Mouse (Mus musculus) kidney, adult 2 months (tissue): ENCODE results near the gene Synj1. TPM values are rescaled to one million over a fixed set of nuclear protein-coding genes. Genes with fewer than 3 reads are reported as not detected.

ENCODE experiments used
- DNase-seq: peaks from one replicate; pipeline ENCODE4 v3.0.0; 2021
- H3K27ac ChIP-seq: fragments of 200-500 bp; 2 replicates; pipeline ENCODE4 v1.5.1; 2012; ENCODE audit warnings: low read depth, low read length, control low read depth, inconsistent platforms; ENCODE audit not compliant: insufficient read depth
- H3K27me3 ChIP-seq: fragments of 200-500 bp; replicated peaks from 2 replicates; pipeline ENCODE4 v1.6.1; 2012; ENCODE audit warnings: mild to moderate bottlenecking, moderate library complexity, low read length, inconsistent platforms; ENCODE audit not compliant: control insufficient read depth, insufficient read depth
- H3K36me3 ChIP-seq: fragments of 200-500 bp; 2 replicates; pipeline ENCODE4 v1.6.1; 2012; ENCODE audit warnings: mild to moderate bottlenecking, moderate library complexity, low read length, inconsistent platforms; ENCODE audit not compliant: control insufficient read depth, insufficient read depth
- H3K4me1 ChIP-seq: fragments of 200-500 bp; 2 replicates; pipeline ENCODE4 v1.6.1; 2011; ENCODE audit warnings: low read length; ENCODE audit not compliant: control insufficient read depth, insufficient read depth
- H3K4me3 ChIP-seq: fragments of 200-500 bp; 2 replicates; pipeline ENCODE4 v1.5.1; 2011; ENCODE audit warnings: mild to moderate bottlenecking, low read depth, low read length, control low read depth; ENCODE audit not compliant: insufficient read depth
- CTCF ChIP-seq: fragments of 200-500 bp; conservative IDR thresholded peaks from 2 replicates; pipeline ENCODE4 v1.5.1; 2011; ENCODE audit warnings: low read depth, mild to moderate bottlenecking, control low read depth, low read length, moderate library complexity, mixed read lengths; ENCODE audit not compliant: insufficient read depth, insufficient read length
- POLR2A ChIP-seq: fragments of 200-500 bp; IDR thresholded peaks from one replicate; pipeline ENCODE4 v1.6.1; 2011; ENCODE audit warnings: low read depth, low read length, control low read depth
- WGBS: fragments of 180-500 bp; shearing (Covaris S2); methylation state at CpG from one replicate; pipeline ENCODE4 v1.1.7; 2018; 5-methylcytosine and 5-hydroxymethylcytosine counted together
- polyA plus RNA-seq: library from polyadenylated mRNA; depleted of rRNA; stranded (reverse); fragments of >200 nt; gene quantifications from 2 replicates; pipeline ENCODE4 v1.2.3, GENCODE M21; 2012; rRNA removed

Gene Synj1
- polyA plus RNA-seq, 1 experiment: 24.8 TPM

- WGBS: 14% methylated on average over 14 of the region's 14 CpGs
- Histone ChIP-seq H3K27me3 (no peaks in the 10 kb centered on the region), H3K27ac (no peak overlapping the region), H3K4me1 (no peaks in the 10 kb centered on the region), H3K4me3 (no peak overlapping the region), H3K36me3 (no peaks in the 10 kb centered on the region)
- TF ChIP-seq POLR2A (no peak), CTCF (no peak)
- peak; percentile 39 for DNase-seq
Measured at GRCm38 (mm10) chr16:90891601-90892000, 119.5 kb downstream of the Synj1 start.

GRCm38 (mm10) chr16:90890683-90891082 lies 120.4 kb downstream of the Synj1 start:
- no peak for DNase-seq
- WGBS: 70% methylated on average over 9 of the region's 9 CpGs
- H3K36me3 ChIP-seq: no peaks in the 10 kb centered on the region
- H3K27me3 ChIP-seq: no peaks in the 10 kb centered on the region
- no peak overlapping the region for H3K4me3 ChIP-seq
- H3K27ac ChIP-seq: no peak overlapping the region
- no peaks in the 10 kb centered on the region for H3K4me1 ChIP-seq
- TF ChIP-seq CTCF (no peak), POLR2A (no peak)

Other genes starting within 250 kb of the Synj1 start
- 2.7 and 3.2 TPM in 2 replicates for gene Urb1, start 200.9 kb downstream of the Synj1 start, polyA plus RNA-seq
- 5.8 and 8.3 TPM in 2 replicates for gene Eva1c, start 184.6 kb downstream of the Synj1 start, polyA plus RNA-seq
- 16.1 TPM in 2 replicates for gene Cfap298, start 76.2 kb downstream of the Synj1 start, polyA plus RNA-seq
- 13.3 and 13.6 TPM in 2 replicates for gene Paxbp1, start 33.2 kb upstream of the Synj1 start, polyA plus RNA-seq
- gene 4932438H23Rik, start 83.8 kb upstream of the Synj1 start, polyA plus RNA-seq: 0.14 and 0.42 TPM in 2 replicates
- 0.03 TPM in 1 of 2 replicates, not detected in the other for gene Olig2, start 214.1 kb upstream of the Synj1 start, polyA plus RNA-seq